Mouse (Mus musculus) limb, embryonic 15.5 days (tissue): Measurements from ENCODE around the gene Tnfaip8l3. TPM values are rescaled to one million over a fixed set of nuclear protein-coding genes. Genes with fewer than 3 reads are reported as not detected.

Experiments used
- ATAC-seq: fragments of 200-750 bp; cut with Nextera tagmentation; 2 replicates; pipeline ENCODE4 v1.8.0; 2017; ENCODE audit warnings: low read depth, moderate TSS enrichment; ENCODE audit not compliant: insufficient number of reproducible peaks, low FRiP score, low TSS enrichment
- H3K27ac ChIP-seq: fragments of 300-500 bp; sonication (generic); 2 replicates; pipeline ENCODE4 v1.5.1; 2015; ENCODE audit warnings: moderate library complexity, mild to moderate bottlenecking, inconsistent platforms
- H3K27me3 ChIP-seq: fragments of 300-500 bp; sonication (generic); 2 replicates; pipeline ENCODE4 v1.6.1; 2015; ENCODE audit warnings: inconsistent platforms
- H3K36me3 ChIP-seq: fragments of 300-500 bp; sonication (generic); 2 replicates; pipeline ENCODE4 v1.6.1; 2015; ENCODE audit warnings: inconsistent platforms
- H3K4me1 ChIP-seq: fragments of 300-500 bp; sonication (generic); 2 replicates; pipeline ENCODE4 v1.6.1; 2015; ENCODE audit warnings: inconsistent platforms
- H3K4me2 ChIP-seq: fragments of 300-500 bp; sonication (generic); 2 replicates; pipeline ENCODE4 v1.6.1; 2015; ENCODE audit warnings: mild to moderate bottlenecking, inconsistent platforms
- H3K4me3 ChIP-seq: fragments of 300-500 bp; sonication (generic); 2 replicates; pipeline ENCODE4 v1.5.1; 2015; ENCODE audit warnings: mild to moderate bottlenecking, inconsistent platforms
- H3K9ac ChIP-seq: fragments of 300-500 bp; sonication (generic); 2 replicates; pipeline ENCODE4 v1.6.1; 2015; ENCODE audit warnings: inconsistent platforms
- H3K9me3 ChIP-seq: fragments of 300-500 bp; sonication (generic); 2 replicates; pipeline ENCODE4 v1.6.1; 2016; ENCODE audit warnings: inconsistent platforms
- WGBS: fragments of 180-500 bp; shearing (Covaris S2); methylation state at CpG from one replicate; pipeline ENCODE4 v1.1.7; 2015; 5-methylcytosine and 5-hydroxymethylcytosine counted together
- polyA plus RNA-seq: library from polyadenylated mRNA; unstranded; fragments of >200 nt; fragmentation: Nextera tagmentation; extraction: Ambion mirVana; gene quantifications from 2 replicates; pipeline ENCODE4 v1.2.1, GENCODE M21; 2015

Tnfaip8l3 gene
- polyA plus RNA-seq, 1 experiment from 2014 or later, result 3.7 TPM

DNA sequence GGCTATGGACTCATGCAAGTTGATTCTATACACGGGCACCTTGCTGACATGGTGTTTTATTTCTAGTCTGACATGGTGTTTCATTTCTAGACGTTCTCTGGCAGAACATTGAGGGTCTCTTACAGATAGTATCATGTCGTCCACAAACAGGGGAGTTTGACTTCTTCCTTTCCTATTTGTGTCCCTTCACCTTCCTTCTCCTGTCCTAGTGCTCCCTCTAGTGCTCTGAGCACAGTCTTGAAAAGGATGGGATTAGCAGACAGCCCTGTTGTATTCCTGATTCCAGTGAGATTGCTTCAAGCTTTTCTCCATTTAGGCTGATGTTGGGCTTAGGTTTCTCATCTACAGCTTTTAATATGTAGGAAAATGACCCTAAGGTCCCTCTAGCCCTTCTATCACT lies 81.2 kb downstream of the Tnfaip8l3 start:
- Histone ChIP-seq H3K36me3 (no peaks in the 10 kb centered on the region), H3K4me2 (no peak overlapping the region), H3K4me1 (0 out of 2 replicates have a peak, but pooled peaks cover 4% of the 10 kb centered on the region), H3K27me3 (0 out of 2 replicates have a peak, but pooled peaks cover 4% of the 10 kb centered on the region), H3K9me3 (no peaks in the 10 kb centered on the region), H3K9ac (no peak overlapping the region), H3K27ac (no peak overlapping the region), H3K4me3 (no peak overlapping the region)
- 36% methylated on average over 3 of the region's 3 CpGs for WGBS
- ATAC-seq, result no peak

DNA sequence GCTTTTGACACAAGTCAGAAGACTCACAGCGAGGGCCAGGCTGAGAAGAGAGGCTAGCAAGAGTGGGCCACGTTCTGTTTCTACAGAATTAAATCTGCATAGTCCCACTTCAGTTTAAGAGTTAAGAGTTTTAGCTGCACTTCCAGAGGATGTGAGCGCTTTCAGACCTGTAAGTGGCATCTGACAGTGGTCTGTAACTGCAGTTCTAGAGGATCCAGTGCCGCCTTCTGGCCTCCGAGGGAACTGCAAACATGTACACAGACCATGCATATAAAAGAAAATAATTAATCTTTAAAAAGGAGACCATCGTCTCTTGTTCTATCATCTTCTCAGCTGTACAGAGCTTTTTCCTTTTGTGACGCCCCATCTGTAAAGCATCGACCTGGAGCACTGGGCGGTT lies 83.3 kb downstream of the Tnfaip8l3 start:
- Histone ChIP-seq H3K27me3 (0 out of 2 replicates have a peak, but pooled peaks cover 4% of the 10 kb centered on the region), H3K4me2 (no peak overlapping the region), H3K9ac (no peak overlapping the region), H3K36me3 (no peaks in the 10 kb centered on the region), H3K4me1 (no peaks in the 10 kb centered on the region), H3K27ac (no peak overlapping the region), H3K4me3 (no peak overlapping the region), H3K9me3 (no peaks in the 10 kb centered on the region)
- 32% methylated on average over 9 of the region's 9 CpGs for whole genome bisulfite sequencing
- no peak for ATAC-seq

DNA sequence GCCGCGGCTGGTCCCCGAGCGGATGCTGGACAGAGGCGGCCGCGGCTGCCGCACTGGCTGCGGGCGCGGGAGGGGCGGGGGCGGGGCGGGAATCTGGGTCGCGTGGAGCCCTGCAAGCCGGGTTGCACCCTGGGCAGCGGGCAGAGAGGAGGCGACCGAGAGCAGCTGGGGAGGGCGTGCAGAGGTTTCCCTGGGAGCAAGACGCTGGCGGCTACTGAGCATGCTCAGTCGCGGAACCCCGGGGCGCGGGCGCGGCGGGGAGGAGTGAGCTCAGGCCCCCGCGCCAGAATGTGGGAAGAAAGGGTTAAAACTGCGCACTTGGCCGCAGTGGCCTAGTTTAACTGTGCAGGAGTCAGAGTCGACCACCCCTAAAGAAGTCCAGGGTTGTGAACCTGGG lies 93.1 kb downstream of the Tnfaip8l3 start, which contains the start of gene Elmod1:
Gene Elmod1, minus strand, starts transcription at position 180 of the 397 bp plus-strand sequence.
- 0 out of 2 replicates have a peak within 1 kb of the TSS, but pooled peaks have one; percentile 14 for H3K9ac ChIP-seq
- H3K27ac ChIP-seq, result no peak within 1 kb of the TSS
- no peak for ATAC-seq

DNA sequence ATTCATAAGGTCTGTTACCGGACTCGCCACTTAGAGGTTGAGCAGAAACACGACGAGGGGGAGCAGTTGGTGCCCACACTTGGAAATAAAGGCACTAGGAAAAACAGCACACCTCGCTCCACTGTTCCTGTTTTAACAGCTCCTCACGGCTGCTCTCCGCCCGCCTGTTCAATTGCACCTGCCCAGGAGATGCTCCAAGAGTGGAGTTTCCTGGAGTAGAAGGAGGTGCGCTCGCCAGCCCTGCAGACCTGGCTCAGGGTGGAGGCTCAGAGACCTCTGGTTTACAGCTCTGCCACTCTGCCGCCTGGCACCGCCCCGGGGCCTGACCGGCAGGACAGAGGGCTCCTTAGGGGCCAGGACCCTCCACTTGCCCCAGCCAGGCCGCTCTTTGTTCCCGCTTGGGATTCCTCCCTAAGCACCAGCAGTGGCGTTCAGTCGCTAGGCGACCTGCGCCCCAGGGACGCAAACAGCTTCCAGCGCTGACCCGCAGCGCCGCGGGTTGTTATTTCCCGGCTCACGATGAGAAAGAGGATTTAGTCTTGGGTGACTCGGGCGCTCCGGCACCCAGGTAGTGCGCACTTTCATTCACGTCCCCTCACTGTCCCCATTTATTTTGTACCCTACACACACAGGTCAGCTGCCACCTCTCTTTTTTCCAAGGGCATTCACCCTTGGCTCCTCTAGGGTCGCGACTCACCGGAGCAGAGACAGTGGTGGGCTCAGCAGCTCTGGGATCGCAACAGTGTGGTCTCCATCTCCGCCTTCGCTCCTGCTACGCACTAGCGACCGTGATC lies 93.7 kb downstream of the Tnfaip8l3 start:
- WGBS, result 1% methylated on average over 42 of the region's 42 CpGs
- peaks cover 15% of the 10 kb centered on the region for H3K4me1 ChIP-seq
- 0 out of 2 replicates have a peak overlapping the region, but pooled peaks have one; percentile 14 for H3K9ac ChIP-seq
- no peak overlapping the region for H3K27ac ChIP-seq
- peak overlapping the region; percentile 48 for H3K4me3 ChIP-seq
- no peak for ATAC-seq
- peaks cover 18% of the 10 kb centered on the region for H3K27me3 ChIP-seq
- no peaks in the 10 kb centered on the region for H3K9me3 ChIP-seq
- H3K4me2 ChIP-seq, result peak overlapping the region; percentile 96
- no peaks in the 10 kb centered on the region for H3K36me3 ChIP-seq

More for the DNA sequence above, 93.1 kb downstream of the Tnfaip8l3 start, which contains the start of gene Elmod1:
- Histone ChIP-seq H3K4me2 (peak within 1 kb of the TSS; percentile 96), H3K4me3 (peak within 1 kb of the TSS; percentile 48), H3K4me1 (peaks cover 15% of the 10 kb centered on the region), H3K36me3 (no peaks in the 10 kb centered on the region), H3K27me3 (peaks cover 18% of the 10 kb centered on the region), H3K9me3 (no peaks in the 10 kb centered on the region)
- under 1% methylated on average over 34 of the region's 36 CpGs for WGBS

DNA sequence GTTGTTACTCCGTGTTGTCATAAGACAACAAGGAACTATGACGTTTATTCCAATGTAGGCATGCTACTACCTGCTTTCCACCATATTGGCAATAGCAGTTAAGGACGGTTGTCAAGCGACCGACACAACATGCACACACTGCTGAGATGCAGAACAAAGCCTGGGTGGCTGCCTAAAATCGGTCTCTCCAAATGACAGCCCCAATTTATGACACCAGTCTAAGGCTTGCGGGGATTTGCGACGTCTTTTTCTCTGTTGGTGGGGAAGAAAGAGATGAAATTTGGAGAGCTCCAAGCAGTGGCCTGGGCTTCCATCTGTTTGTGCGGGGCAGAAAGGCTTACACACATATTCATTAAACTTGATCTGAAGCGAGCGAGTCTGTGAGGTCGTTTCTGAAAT lies 94.3 kb downstream of the Tnfaip8l3 start:
- H3K27me3 ChIP-seq, result peaks cover 18% of the 10 kb centered on the region
- no peak for ATAC-seq

More for the DNA sequence above, 94.3 kb downstream of the Tnfaip8l3 start:
- whole genome bisulfite sequencing, result 20% methylated on average over 13 of the region's 13 CpGs
- Histone ChIP-seq H3K4me2 (no peak overlapping the region), H3K4me1 (peaks cover 15% of the 10 kb centered on the region), H3K27ac (no peak overlapping the region), H3K9ac (no peak overlapping the region), H3K9me3 (no peaks in the 10 kb centered on the region), H3K4me3 (peak overlapping the region; percentile 48; the same call in 1 of the 2 replicates), H3K36me3 (no peaks in the 10 kb centered on the region)

Other genes with a start within 250 kb of the Tnfaip8l3 start
- gene Sln, start 218.2 kb downstream of the Tnfaip8l3 start, polyA plus RNA-seq, result 65.2 and 204 TPM in 2 replicates
- 3.4 and 3.8 TPM in 2 replicates for gene Elmod1, start 93.1 kb downstream of the Tnfaip8l3 start, polyA plus RNA-seq
- gene Cyp19a1, start 199.7 kb upstream of the Tnfaip8l3 start, polyA plus RNA-seq, result not detected in 2 replicates
- gene Gldn, start 218.1 kb upstream of the Tnfaip8l3 start, polyA plus RNA-seq, result 0.41 and 0.71 TPM in 2 replicates